Mouse (Mus musculus): ENCODE results near the gene Timm44.

The Timm44 gene

GRCm38 (mm10) chr8:4238434-4239192 is 37.1 kb downstream of the Timm44 start, which contains the start of the genes Map2k7 and Gm49320:
Gene Map2k7, plus strand, starts transcription at chr8:4238740.
Gene Gm49320, plus strand, starts transcription at chr8:4238865.
- DNase-seq (ENCODE audit: low read depth, low spot score), result peak; percentile 100

- DNase-seq (ENCODE audit: low read depth, low spot score), result no peak
Measured at GRCm38 (mm10) chr8:4237814-4238433, 37.8 kb downstream of the Timm44 start.

DNA sequence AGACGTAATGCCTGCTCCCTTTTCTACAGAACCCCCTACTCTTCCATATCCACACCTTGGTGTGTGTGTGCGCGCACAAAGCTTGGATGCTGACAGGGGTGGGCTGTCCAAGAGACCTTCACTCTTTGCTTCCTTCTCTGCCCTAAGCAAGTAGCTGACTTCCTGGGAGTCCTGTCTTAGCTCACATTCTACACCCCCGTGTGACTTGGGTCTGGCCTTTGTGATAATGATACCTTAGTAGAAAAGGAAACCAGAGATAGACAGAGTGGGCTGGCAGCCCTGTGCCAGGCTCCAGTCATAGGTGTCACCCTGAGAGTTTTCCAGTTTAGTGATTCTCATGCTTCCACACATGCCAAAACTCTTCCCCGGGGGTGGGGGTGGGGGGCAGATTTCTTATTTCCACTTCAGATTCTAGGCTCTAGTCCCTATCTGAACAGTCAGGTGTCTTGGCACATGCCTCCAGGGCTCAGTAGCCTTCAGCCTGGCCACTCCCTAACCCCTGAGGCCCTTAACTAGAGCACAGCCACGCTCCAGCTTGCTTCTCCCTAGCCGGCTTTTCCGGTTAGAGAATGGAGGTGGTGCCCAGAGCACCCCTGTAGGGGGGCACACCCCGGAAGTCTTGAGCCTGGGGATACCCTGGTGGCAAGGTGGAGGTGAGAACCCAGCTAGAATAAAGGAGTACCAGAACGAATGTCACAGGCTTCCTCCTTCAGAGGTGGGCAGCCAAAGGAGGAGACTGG is 44.9 kb downstream of the Timm44 start:
- DNase-seq (ENCODE audit: low read depth, low spot score), result no peak

GRCm38 (mm10) chr8:4229784-4230183 is 45.9 kb downstream of the Timm44 start:
- no peak for DNase-seq (ENCODE audit: low read depth, low spot score)

DNA sequence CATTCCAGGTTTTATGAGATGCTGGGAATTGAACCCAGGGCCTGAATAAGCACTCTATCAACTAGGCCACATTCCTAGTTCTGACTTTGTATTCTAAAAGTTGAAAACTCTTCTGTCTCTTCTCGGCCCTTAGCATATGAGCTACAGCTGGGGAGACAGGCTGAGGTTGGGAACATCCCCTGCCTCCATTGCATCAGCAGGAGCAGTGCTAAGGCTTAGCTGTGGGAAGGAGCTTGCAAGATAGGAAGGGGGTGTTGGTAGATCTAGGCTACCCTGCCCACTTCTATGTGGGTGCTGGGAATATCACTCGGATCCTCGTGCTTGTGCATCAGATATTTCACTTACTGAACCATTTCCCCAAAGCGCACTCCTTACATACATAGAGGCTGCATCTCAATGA is 47.8 kb downstream of the Timm44 start:
- DNase-seq (ENCODE audit: low read depth, low spot score), result no peak

DNA sequence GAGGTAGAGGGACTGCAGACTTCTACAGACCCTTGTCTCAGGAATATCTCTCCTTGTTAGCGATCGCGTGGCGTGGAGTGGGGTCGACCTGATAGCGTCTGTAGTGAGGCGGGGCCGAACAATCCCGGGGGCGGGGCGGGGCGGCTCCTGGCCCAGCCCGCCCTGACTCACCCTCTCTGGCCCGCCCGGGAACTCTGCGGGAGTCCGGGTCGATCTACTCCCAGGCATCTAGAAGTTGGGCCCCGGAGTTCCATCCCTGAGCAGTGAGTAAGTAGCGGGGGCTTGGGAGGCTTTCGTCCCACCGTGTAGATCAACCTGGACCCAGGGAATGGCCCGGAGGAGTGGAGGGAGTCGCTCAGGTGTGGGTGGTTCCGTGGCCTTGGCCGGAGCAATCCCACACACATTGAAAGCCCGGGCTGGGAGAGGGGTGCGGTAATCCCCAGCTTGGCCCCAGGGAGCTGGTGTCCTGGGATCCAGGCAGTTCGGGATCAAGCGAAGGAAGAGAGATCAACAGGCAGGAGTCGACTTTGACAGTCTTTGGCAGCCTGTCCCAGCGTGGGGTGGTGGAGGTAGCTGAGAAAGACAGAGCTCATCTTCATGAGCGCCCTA is 48.9 kb downstream of the Timm44 start, which contains the start of gene Lrrc8e:
Gene Lrrc8e (plus strand): TSS at position 89 of the 609 bp plus-strand sequence.
- DNase-seq (ENCODE audit: low read depth, low spot score), result no peak

GRCm38 (mm10) chr8:4226323-4226722 is 49.4 kb downstream of the Timm44 start:
- DNase-seq (ENCODE audit: low read depth, low spot score), result no peak

GRCm38 (mm10) chr8:4222059-4222458 is 53.7 kb downstream of the Timm44 start:
- no peak for DNase-seq (ENCODE audit: low read depth, low spot score)

DNA sequence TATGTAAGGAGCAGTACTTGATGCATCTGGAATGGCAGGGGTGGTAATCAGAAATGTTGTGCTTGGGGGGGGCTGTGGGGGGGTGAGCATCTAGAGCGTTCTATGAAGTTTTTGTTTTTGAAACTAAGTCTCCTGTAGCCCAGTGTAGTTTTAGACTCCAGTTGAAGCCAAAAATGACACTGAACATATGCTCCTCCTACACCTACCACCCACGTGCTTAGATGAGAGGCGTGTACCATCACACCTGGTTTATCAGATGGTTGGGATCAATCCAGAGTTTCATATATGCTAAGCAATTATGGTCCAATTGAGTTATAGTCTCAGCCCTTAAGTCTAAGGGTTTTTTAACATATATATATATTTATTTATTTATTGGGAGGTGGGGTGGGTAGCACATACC is 56.1 kb downstream of the Timm44 start:
- no peak for DNase-seq (ENCODE audit: low read depth, low spot score)

GRCm38 (mm10) chr8:4216791-4217621 is 58.7 kb downstream of the Timm44 start, which contains the start of gene Prr36:
Gene Prr36, minus strand, starts transcription at chr8:4217459.
- peak; percentile 74 for DNase-seq (ENCODE audit: low read depth, low spot score)

- no peak for DNase-seq (ENCODE audit: low read depth, low spot score)
Measured at GRCm38 (mm10) chr8:4216296-4216695, 59.4 kb downstream of the Timm44 start.

- DNase-seq (ENCODE audit: low read depth, low spot score), result peak; percentile 32
Measured at GRCm38 (mm10) chr8:4214006-4214980, 61.4 kb downstream of the Timm44 start.

DNA sequence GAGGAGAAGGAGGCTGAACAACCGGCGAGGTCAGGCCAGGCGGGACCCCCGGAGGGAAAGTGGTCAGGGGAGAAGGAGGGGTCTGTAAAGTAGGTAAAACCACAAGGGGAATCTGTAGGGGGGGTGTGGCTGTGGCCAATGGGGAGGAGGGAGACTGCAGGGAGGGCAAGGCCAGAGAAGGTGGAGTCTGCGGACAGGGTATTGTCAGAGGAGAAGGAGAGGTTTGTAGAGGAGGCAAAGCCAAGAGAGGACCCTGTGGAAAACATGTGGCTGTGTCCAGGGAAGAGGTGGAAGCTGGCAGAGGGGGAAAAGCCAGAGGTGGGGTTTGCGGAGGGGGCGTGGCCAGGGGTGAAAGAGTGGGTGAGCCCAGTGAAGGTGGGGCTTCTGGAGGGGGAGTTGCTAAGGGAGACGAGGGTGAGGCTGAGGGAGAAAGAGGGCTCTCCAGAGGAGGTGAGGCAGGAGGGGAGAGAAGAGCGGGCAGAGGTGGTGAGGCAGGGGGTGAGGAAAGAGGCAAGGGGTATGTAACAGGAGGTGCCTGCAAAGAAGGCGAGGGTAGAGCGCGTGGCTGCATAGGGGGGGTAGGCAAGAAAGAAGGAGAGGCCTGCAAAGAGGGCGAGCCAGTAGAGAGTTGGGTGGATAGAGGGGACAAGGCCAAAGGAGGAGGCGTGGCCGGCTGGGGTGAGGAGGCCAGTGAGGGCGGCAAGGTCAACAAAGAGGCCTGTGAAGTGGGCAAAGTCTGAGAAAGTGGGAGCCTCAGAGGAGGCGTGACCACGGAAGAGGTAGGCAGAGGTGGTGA is 62.3 kb downstream of the Timm44 start:
- peak; percentile 23 for DNase-seq (ENCODE audit: low read depth, low spot score)

DNA sequence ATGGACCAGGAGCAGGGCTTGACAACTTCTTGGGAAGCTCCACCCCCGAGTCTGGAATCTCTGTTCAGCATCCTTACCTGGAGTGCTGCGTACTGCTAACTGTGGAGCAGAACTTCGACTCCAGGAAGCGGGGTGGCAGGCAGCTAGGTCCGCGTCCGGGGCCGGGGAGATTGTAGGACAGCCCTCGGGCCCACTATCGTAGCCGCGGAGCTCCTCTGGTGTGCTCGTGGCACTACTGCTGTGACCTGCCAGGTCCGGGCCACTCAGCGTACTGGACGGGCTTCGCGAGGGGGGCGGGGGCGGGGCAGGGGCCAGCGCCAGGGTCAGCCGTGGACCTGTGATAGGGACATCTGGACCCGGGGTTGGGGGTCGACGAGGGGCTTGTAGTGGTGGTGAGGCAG is 62.9 kb downstream of the Timm44 start:
- no peak for DNase-seq (ENCODE audit: low read depth, low spot score)

- DNase-seq (ENCODE audit: low read depth, low spot score), result no peak
Measured at GRCm38 (mm10) chr8:4211097-4211496, 64.6 kb downstream of the Timm44 start.

Measured in mesoderm, embryonic 11.5 days (tissue).